Mouse (Mus musculus) monocyte, adult 5-6 weeks (primary cell): ENCODE measurements around the gene Rb1. TPM values are rescaled to one million over a fixed set of nuclear protein-coding genes. Genes with fewer than 3 reads are reported as not detected.
A peak's percentile ranks its signal among the peaks of the same experiment; 100 is the strongest.

Experiments used
- ATAC-seq: fragments of 153-309, 156-312 bp; replicated peaks from 2 replicates; pipeline ENCODE4 v1.8.0; 2017; ENCODE audit warnings: mild to moderate bottlenecking; ENCODE audit not compliant: low TSS enrichment, insufficient number of reproducible peaks, severe bottlenecking, poor library complexity, low FRiP score
- total RNA-seq: library from RNA; stranded (forward); fragments of 200-1000, 200-491, 200-594 nt; gene quantifications from 3 replicates; pipeline ENCODE4 v1.2.3, GENCODE M21; 2017

Rb1 gene
- total RNA-seq, 1 experiment from 2014 or later = 82.3 TPM

DNA sequence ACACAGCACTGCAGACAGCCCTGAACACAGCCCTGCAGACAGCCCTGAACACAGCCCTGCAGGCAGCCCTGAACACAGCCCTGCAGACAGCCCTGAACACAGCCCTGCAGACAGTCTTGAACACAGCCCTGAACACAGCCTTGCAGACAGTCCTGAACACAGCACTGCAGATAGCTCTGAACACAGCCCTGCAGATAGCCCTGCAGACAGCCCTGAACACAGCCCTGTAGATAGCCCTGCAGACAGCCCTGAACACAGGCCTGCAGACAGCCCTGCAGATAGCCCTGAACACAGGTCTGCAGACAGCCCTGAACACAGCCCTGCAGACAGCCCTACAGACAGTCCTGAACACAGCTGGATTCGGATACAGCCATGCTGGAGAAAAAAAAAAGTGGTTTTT is 150.6 kb downstream of the Rb1 start:
- no peak for ATAC-seq

DNA sequence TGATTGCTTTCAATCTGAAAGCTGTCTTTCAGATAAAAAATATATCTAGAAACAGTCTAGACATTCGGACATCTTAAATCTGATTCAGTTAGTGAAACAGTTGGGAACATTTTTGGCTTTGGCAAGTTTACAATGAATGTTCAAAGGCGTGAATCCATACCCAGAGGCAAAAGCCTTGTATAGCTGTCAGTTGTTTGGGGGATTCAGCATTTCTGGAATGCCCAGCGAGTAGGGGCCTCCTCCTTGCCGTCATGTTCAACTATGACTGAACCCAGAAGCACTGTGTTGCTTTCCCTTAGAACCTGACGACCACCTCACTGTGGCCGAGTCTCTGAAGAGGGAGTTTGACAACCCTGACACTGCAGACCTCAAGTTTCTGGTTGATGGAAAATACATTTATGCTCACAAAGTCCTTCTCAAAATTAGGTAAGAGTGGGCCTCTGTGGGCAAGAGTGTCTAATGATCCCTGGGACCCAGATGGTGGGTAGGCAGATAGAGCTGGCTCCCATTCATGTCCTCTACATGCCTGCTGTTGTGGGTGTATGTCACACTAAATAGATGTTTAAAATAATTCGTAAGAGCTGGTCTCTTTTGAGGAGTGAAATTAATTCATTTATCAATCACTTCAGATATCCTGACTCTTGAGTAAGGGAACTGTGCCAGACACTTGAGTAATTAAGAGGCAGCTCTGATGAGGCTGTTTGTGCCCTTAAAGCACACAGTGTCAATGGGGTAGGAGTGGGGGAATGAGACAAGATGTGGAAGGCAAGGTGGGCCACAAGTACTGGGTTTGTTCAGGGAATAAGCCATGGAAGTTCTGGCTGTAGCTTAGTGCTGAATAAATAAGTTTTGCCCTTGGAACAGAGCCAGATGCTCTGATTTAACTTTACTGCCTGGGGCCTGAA is 151.3 kb downstream of the Rb1 start:
- no peak for ATAC-seq

DNA sequence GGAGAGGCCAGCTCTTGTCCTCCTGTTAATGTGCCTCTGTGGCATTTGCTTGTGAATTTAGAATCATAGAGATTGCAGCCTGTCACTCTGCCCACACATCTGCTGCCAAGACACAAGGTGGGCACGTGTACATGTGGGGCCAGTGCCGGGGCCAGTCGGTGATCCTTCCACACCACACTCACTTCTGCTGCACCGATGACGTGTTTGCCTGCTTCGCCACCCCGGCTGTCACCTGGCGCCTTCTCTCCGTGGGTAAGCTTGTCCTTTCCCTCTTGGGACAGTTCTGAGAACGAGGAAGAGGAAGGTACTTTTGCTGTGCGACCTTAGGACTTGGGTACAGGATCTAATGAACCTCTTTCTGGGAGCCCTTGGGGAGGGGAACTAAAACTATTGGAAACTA is 152.0 kb downstream of the Rb1 start:
- no peak for ATAC-seq

DNA sequence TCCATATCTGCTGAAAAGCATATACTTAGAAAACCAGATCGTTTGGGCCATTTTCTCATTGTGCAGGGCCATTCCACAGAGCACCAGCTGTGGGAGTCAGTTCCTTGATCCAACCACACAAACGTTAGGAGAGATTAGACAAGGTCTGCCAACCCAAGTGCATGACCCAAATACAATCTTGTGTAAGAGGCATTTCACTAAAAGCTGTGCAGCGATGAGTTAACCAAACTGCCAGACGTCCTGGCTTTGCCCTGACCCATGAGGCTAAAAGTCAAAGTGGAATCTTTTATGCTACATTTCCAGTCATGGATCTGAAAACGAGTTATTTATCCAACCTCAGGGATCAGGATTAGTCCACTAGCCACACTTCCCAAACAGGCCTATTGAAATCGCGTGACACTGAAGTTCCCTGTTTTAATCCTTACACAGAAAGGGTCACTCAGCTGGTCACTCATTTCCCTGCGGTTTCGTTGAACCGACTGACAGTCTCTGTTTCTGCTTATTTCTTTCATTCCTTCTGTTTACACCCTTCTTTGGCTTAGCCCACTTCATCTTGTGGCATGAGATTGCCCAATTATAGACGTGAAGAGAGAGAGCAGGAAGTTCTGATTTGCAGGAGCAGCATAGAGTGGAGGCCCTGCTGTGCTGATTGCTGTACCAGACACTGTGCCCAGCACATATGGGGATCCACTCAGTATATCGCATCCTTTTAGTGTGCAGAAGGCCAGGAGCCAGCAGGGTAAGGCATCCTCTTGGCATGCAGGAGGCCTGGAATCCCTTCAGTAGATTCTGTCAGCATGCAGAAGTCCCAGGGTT is 153.2 kb downstream of the Rb1 start:
- peak; percentile 65 for ATAC-seq

DNA sequence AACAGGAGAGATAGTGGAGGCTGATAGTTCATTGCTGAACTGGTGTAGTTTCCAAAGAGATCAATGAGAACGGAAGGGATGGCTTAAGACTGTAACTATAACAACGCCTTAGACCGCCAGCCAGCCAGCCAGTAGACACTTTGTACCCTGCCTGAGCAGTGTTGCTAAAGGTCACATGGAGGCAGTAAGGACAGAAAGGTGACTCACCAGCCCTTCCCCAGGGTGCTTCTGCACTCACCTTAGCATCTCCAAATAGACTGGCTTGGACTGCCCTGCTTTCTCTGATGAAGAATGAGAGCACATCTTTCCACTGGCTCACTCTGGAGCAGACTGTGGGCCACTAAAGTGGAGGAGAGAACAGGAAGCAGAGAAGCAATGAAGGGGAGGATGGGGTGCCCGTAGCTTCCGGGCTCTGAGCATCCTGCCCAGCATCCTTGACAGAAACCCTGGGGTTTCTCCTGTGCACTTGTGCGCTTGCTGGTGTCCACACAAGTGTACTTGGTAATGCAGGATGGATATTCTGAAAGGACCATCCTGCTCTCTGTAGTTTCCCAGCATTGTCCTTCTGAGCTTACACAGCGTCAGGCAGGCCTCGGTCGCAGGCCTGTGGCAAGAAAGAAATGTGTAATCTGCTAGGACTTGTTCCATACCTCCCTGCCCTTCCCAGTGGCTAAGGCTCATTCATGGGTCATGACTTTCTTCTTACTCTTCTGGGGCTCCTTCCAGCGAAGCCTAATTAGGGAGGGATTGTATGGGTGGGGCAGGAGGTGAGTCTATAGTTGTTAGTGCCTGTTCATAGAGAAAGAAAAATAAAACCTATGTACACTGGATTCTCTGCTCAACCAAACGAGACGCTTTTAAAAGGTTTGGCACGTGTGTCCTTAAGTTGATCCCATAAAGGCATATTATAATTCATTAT is 155.4 kb downstream of the Rb1 start:
- no peak for ATAC-seq

DNA sequence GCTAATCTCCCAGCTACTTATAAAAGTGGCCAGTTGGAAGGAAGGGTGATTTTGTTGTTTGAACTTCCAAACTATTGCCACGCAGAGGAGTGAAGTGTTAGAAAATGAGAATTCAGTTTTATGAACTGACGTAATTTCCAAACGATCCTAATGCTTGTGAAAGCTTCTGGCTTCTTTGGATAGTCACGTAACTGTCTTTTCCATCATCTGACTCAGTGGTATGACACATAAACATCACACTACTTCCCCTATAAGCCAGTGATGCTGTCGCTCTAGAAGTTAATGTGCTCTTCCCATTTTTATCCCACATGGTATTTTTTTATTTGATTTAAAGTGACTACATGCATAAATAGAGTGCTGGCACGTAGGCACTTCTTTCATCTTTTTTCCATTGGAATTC is 157.0 kb downstream of the Rb1 start:
- peak; percentile 67 for ATAC-seq

DNA sequence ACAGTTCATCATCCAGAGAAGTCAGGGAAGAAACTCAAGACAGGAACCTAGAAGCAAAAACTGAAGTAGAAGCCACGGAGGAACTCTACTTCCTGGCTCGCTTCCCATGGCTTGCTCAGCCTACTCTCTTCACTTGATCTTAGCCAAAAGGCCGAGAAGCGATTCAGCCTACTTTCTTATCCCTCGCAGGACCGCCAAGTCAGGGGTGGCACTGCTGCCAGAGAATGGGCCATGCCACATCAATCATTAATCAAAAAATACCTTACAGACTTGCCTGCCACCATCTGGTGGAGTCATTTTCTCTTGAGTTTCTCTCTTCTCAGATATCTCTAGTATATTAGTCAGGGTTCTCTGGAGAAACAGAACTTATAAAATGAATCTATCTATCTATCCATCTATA is 160.5 kb downstream of the Rb1 start:
- ATAC-seq = no peak

DNA sequence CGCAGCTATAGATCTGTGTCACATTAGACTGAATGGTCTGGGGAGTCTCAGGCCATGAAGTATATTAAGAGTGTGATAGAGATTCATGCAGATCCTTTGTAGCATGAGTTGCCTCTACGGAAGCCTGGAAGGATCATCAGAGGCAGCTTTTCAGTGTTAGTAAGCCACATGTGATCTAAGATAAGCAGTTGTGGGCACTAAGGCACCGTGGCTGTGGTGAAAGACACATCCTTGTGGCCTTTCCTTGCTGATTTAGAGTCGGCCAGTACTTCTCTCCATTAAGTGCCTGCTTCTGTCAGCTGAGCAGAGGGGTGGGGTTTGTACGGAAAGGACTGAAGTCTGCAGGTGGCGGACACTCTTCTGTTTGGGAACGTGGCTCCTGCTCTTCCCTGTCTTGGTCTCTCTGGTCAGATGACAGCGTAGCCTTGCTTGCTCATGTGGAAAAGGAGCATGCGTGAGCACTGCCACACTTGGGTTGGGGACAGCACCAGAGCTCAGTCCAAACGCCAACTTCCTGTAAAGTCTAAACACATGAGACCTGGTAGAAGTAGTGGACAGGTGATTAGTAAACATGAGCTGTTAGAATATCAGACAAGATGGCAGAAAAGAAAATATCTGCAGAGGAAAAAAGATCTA is 162.1 kb downstream of the Rb1 start:
- no peak for ATAC-seq

DNA sequence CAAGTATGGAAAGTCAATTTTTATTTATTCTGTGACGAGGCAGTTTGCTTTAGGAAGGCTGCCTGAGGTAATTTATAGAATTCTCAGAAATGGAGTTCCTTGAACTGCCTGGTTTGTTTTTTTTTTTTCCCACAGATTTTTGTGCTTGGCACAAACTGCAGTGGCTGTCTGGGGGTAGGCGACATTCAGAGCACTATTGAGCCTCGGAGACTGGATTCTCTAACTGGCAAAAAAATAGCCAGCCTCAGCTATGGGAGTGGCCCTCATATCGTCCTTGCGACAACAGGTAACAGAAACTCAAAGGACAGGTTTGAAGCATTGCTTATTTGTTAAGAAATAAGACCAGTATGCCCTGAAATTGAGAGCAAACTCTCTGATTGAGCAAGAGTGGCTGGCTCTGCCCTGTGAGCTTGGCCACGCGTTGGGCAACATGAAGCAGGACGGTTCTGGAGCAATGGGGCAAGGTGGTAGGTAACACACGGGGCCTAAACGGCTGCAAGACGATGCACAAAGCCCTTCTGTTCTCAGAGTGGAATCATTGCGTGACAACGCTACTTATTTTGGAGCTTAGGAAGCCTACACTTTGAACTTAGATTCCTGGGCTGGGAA is 163.3 kb downstream of the Rb1 start:
- ATAC-seq = no peak

DNA sequence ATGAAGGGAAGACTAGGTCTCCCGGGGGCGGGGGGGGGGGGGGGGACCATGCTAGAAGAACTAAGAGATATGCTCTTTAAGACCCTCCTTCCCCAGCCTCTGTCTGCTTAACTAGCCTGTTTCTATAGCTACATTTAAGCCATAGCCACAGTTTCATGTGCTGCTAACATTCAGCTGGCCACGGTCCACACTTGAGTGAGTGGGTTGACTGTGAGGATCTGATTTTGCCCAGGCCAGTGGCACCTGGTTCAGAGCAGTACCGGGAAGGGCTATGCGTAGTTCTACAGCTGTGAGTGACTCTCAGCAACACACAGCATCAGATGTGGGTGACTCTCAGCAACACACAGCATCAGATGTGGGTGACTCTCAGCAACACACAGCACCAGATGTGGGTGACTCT is 164.3 kb downstream of the Rb1 start:
- no peak for ATAC-seq

DNA sequence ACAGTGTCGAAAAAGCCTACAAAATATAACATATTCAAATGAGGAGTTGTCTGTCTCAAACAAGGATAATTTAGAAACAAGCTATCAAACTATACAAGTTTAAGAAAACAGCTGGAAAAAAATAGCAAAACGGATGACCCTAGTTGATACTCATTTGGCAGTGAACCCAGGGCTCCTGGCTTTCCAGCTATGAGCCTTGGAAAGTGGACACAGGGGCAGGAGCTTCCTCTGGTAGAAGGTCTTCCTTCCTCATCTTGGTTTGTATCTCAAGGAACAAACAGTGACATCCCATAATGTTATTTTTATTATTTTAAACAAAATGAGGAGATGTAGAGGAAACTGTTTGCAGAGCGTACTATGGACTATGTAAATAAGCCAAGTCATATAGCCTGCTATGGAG is 177.5 kb downstream of the Rb1 start:
- no peak for ATAC-seq

DNA sequence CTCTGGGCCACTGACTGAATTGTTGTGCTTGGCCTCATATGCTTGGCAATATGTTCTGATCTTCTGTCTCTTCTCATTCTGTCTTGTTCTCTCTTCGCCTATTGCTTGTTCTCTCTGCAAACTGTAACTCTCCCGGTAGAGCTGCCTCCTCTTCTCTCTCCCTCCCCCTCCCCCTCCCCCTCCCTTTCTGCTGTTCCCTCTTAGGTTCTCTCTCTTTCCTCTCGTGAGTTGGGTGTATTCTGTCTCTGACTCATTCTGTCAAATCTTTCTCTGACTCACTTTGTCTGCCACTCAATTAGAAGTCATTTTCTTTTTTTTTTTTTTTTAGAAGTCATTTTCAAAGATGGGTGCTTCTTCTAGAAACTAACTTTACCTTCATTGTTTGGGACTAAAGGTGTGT is 178.9 kb downstream of the Rb1 start:
- no peak for ATAC-seq

DNA sequence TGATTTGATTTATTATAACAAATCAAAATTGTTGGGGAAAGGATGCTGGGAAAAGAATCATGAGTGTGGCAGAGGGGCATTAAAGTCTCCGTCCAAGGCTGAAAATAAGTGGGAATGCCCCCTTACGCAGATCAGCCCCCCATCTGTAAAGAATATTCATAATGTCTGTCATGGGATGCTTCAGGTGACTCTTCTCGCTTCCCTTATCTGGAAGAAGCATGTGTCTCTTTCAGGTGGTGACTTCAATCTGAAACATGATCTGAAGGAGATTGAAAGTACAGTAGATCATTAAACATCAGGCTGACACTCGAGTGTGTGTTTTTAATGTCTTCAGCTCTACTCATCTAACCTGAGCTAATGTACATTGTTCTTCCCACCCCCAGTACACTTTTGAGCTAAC is 180.1 kb downstream of the Rb1 start:
- no peak for ATAC-seq

DNA sequence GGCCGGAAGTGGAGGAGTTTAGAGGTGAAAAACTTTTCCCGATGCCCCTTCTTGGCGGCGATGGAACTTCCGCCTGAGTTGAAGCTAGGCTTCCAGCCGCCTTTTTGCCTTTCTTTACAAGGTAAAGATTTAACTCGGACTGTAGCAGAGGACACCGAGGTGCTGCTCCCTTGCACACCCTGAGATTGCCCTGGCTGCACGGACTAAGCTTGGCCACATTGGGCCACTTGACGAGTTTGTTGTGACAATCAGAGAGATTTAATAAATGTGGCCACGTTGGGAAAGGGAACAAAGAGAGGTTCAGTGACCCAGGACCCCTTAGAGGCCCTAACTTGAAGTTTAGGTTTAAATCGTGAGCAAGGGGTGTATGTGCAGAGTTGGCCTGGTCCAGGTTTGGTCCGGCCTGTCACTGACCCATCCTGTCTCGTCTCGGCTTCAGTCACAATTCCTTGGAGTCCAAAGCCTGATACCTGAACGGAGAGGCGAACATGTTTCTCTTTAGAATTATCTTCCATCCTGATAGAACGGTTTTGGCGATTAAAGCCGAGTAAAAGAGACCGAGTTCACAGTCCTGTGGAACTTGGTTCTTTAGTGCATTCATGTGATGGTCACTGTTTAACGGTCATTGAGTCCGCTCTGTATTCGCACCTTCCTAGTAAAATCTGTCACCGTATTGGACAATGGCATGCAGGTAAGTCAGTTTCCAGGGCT is 181.8 kb downstream of the Rb1 start:
- ATAC-seq = no peak

DNA sequence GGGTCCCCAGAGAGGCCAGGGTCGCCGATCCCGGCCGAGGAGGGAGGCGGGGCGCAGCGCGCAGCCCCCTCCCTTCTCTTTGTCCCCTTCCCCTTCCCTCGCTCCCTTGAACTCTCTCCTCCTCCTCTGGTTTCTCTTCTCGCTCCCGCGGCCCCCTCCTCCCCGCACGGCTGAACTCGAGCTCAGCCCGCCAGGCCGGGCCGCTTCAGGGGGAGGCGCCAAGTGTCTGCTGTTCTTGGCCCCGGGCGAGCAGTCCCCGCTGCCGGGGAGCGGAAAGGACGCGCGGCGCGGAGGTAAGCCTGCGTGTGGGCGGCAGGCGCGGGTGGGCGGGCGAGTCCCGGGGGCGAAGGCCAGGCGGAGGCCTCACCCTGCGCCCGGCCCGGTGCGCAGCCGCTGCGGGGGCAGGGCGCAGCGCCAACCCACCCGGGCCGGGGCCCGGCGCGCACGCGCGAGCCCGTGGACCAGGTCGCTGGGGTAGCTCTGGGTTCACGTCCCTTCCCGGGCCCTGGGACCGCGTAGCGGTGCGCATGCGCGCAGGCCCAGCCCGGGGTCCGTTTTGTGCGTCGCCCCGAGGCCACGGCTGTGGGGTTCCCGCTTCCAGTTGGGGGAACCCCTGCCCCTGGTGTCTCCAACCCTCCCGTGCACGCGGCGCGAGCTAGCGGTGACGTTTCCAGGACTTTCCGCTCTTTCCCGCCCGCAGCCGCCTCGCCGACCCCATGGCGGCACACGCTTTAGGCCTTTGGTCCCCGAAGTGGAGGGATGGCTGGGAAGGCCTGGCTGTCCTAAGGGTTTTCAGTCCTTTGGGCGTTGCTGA is 182.5 kb downstream of the Rb1 start:
- peak; percentile 67 for ATAC-seq

DNA sequence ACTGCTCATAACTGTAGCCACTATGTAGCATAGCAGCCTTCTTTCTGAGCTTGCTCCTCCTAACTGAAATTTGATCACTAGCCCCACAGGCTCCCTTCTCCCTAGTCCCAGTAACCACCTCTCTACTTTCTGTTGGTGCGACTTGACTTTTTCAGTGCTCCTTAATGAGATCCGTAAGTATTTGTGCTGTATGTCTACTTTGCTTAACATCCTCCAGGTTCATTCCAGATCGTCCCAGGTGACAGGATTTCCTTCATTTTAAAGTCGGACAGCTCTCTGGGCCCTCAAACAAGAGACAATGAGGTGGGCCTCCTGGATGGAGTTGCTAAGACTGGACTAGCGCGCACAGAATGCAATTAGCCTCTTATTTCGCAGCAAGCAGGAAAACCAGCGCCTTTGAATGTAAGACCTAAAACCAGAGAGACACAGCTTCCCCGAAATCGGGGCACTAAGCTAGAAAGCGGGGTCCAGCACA is 183.2 kb downstream of the Rb1 start:
- ATAC-seq = no peak

DNA sequence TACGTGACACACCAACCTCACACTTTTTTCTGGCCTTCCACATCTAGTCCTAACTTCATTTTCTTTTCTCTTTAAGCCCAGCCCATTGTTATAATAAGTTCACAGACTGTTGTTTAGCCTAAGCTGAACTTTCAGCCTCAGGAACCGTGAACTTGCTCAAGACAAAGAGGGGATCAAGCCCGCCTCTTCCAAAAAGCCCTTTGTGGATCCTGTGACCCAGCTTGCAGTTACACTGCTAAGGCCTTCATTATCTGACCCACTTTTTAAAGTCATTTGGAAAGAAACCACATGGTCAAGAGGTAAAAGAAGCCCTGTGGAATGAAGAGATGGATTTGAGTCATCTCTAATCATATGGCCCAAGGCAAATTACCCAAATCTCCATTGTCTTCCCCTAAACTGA is 183.8 kb downstream of the Rb1 start:
- no peak for ATAC-seq
